In genomic region chr11:61337586-61337985, GRCm38 (mm10) we compare ENCODE assay signal across 19 mouse cellular contexts. TPM values are rescaled to one million over a fixed set of nuclear protein-coding genes. Genes with fewer than 3 reads are reported as not detected.
DNase-seq lines count a peak whose midpoint lies in the region; ATAC-seq and TF ChIP-seq lines count a peak whose summit lies in the region.
"Had no signal": no experiment of that assay in that cellular context is flagged by ENCODE, and none has a peak within 500 bp of the region (broad histone marks: within the 10 kb centered on the region; RNA-seq: fewer than 3 reads in every experiment).

No protein-coding gene starts in this region.

- TF ChIP-seq EP300 in lung, postnatal 0 days (IDR thresholded peaks at IDR 0.05), result no peak

- H3K4me3 ChIP-seq in kidney, postnatal 0 days (replicated peaks; ENCODE audit: low read depth, low read length), result no peak overlapping the region
- H3K4me3 ChIP-seq in kidney, embryonic 16.5 days (ENCODE audit: low read length), result no peak overlapping the region
- H3K4me3 ChIP-seq in lung, postnatal 0 days (ENCODE audit: low read depth, low read length), result no peak overlapping the region
- H3K4me3 ChIP-seq: hindbrain, embryonic 10.5 days; limb, embryonic 12.5 days; myocyte; stomach, embryonic 15.5 days had no signal

- H3K4me1 ChIP-seq in kidney, postnatal 0 days (replicated peaks; ENCODE audit: insufficient read depth, low read length), result peaks cover 8% of the 10 kb centered on the region; the same call in 1 of the 2 replicates
- peaks cover 10% of the 10 kb centered on the region for H3K4me1 ChIP-seq in kidney, embryonic 16.5 days (ENCODE audit: insufficient read depth, low read length)
- H3K4me1 ChIP-seq in lung, postnatal 0 days (ENCODE audit: insufficient read depth, low read depth, low read length), result peaks cover 2% of the 10 kb centered on the region; the same call in 1 of the 2 replicates

- no peaks in the 10 kb centered on the region for H3K9me3 ChIP-seq in kidney, postnatal 0 days (replicated peaks; ENCODE audit: low read length)
- no peaks in the 10 kb centered on the region for H3K9me3 ChIP-seq in kidney, embryonic 16.5 days (ENCODE audit: low read length)
- no peaks in the 10 kb centered on the region for H3K9me3 ChIP-seq in lung, postnatal 0 days (ENCODE audit: low read length)
- H3K9me3 ChIP-seq: limb, embryonic 12.5 days; stomach, embryonic 15.5 days had no signal

- peak; percentile 65 for TF ChIP-seq CTCF in kidney, postnatal 0 days (IDR thresholded peaks at IDR 0.05; ENCODE audit: low read depth)
- TF ChIP-seq CTCF in lung, postnatal 0 days (IDR thresholded peaks at IDR 0.05), result peak; percentile 62

- H3K4me2 ChIP-seq in kidney, postnatal 0 days (ENCODE audit: low read length), result no peak overlapping the region
- H3K4me2 ChIP-seq in kidney, embryonic 16.5 days (replicated peaks; ENCODE audit: low read depth, low read length), result no peak overlapping the region
- H3K4me2 ChIP-seq in lung, postnatal 0 days (replicated peaks; ENCODE audit: low read depth, low read length), result no peak overlapping the region
- H3K4me2 ChIP-seq: heart, embryonic 11.5 days; limb, embryonic 12.5 days; stomach, embryonic 15.5 days had no signal

- H3K27me3 ChIP-seq in kidney, postnatal 0 days (ENCODE audit: insufficient read depth, low read length), result 0 out of 2 replicates have a peak, but pooled peaks cover 6% of the 10 kb centered on the region
- peaks cover 10% of the 10 kb centered on the region; the same call in 1 of the 2 replicates for H3K27me3 ChIP-seq in kidney, embryonic 16.5 days (ENCODE audit: insufficient read depth, low read length)
- H3K27me3 ChIP-seq in lung, postnatal 0 days (replicated peaks; ENCODE audit: insufficient read depth, low read length), result peaks cover 5% of the 10 kb centered on the region; the same call in 1 of the 2 replicates

- H3K36me3 ChIP-seq in kidney, postnatal 0 days (ENCODE audit: insufficient read depth, low read length), result no peaks in the 10 kb centered on the region
- H3K36me3 ChIP-seq in kidney, embryonic 16.5 days (ENCODE audit: insufficient read depth, low read length), result no peaks in the 10 kb centered on the region
- H3K36me3 ChIP-seq in lung, postnatal 0 days (ENCODE audit: insufficient read depth, low read length), result no peaks in the 10 kb centered on the region
- H3K36me3 ChIP-seq: hindbrain, embryonic 10.5 days; limb, embryonic 12.5 days; stomach, embryonic 15.5 days had no signal

- WGBS in kidney, postnatal 0 days, result 71% methylated on average over 10 of the region's 10 CpGs
- 77% methylated on average over 10 of the region's 10 CpGs for WGBS in kidney, embryonic 16.5 days
- WGBS in lung, postnatal 0 days, result 61% methylated on average over 10 of the region's 10 CpGs

- ATAC-seq in kidney, postnatal 0 days (replicated peaks; ENCODE audit: low FRiP score, low read depth), result no peak
- no peak for ATAC-seq in kidney, embryonic 16.5 days (ENCODE audit: low FRiP score, low TSS enrichment)
- ATAC-seq in lung, postnatal 0 days, result no peak
- ATAC-seq: activated CD4-positive, CD25-positive, alpha-beta regulatory T cell, adult 4 months had no signal

- H3K9ac ChIP-seq in kidney, postnatal 0 days (ENCODE audit: low read depth, low read length), result no peak overlapping the region
- H3K9ac ChIP-seq in kidney, embryonic 16.5 days (replicated peaks; ENCODE audit: low read length), result no peak overlapping the region
- H3K9ac ChIP-seq in lung, postnatal 0 days (replicated peaks; ENCODE audit: low read depth), result no peak overlapping the region
- H3K9ac ChIP-seq: limb, embryonic 12.5 days; stomach, embryonic 15.5 days had no signal

- H3K27ac ChIP-seq in kidney, postnatal 0 days, result no peak overlapping the region
- H3K27ac ChIP-seq in kidney, embryonic 16.5 days (ENCODE audit: low read length), result no peak overlapping the region
- H3K27ac ChIP-seq in lung, postnatal 0 days (ENCODE audit: low read length), result no peak overlapping the region
- H3K27ac ChIP-seq: hindbrain, embryonic 10.5 days; limb, embryonic 12.5 days; stomach, embryonic 15.5 days had no signal

- DNase-seq in kidney, postnatal 0 days (ENCODE audit: low spot score), result no peak
- DNase-seq in lung, postnatal 0 days (ENCODE audit: low spot score), result peak; percentile 43
- no peak for DNase-seq in lung, postnatal 4 days
- peak; percentile 25 for DNase-seq in R1 (ENCODE audit: low read depth, low spot score)
- DNase-seq in thymus, postnatal 0 days (ENCODE audit: low spot score), result peak; percentile 53
- no peak for DNase-seq in gastrocnemius, adult 18-20 months (ENCODE audit: low spot score)
- no peak for DNase-seq in ovary, postnatal 36 days (ENCODE audit: low spot score)
- DNase-seq: cerebellum, adult 9-11 months; kidney, adult 8-10 months; right cerebral cortex, postnatal 4 days had no signal

RNA-seq across cellular contexts. Expression of gene Slc47a2, which starts 5.1 kb away (rescaled TPM):
- 0.17 and 0.22 TPM in 2 replicates for polyA plus RNA-seq in kidney, postnatal 0 days (2015; fragmentation: Nextera tagmentation; extraction: Ambion mirVana)
- 0.10 TPM in 1 of 2 replicates, not detected in the other for polyA plus RNA-seq in kidney, embryonic 16.5 days (2015; fragmentation: Nextera tagmentation; extraction: Ambion mirVana)
- 0.19 and 0.20 TPM in 2 replicates for polyA plus RNA-seq in lung, postnatal 0 days (2015; fragmentation: Nextera tagmentation; extraction: Ambion mirVana)
- polyA plus RNA-seq in thymus, postnatal 0 days (2015; fragmentation: Nextera tagmentation; extraction: Ambion mirVana), result 0.67 and 0.82 TPM in 2 replicates
- not detected for total RNA-seq in gastrocnemius, adult 18-20 months (2021)
- total RNA-seq: layer of hippocampus, postnatal 25 days; megakaryocyte, adult 5-6 weeks had no signal
- polyA plus RNA-seq: activated CD4-positive, CD25-positive, alpha-beta regulatory T cell, adult 4 months; hindbrain, embryonic 10.5 days; limb, embryonic 12.5 days; stomach, embryonic 15.5 days had no signal

RNA-seq across cellular contexts. Expression of gene Slc47a1, which starts 40.6 kb away (rescaled TPM):
- polyA plus RNA-seq in kidney, postnatal 0 days (2015; fragmentation: Nextera tagmentation; extraction: Ambion mirVana), result 45.7 and 51.5 TPM in 2 replicates
- polyA plus RNA-seq in kidney, embryonic 16.5 days (2015; fragmentation: Nextera tagmentation; extraction: Ambion mirVana), result 39.5 and 48.8 TPM in 2 replicates
- polyA plus RNA-seq in lung, postnatal 0 days (2015; fragmentation: Nextera tagmentation; extraction: Ambion mirVana), result 2.9 and 3.0 TPM in 2 replicates
- 1.3 and 1.7 TPM in 2 replicates for polyA plus RNA-seq in thymus, postnatal 0 days (2015; fragmentation: Nextera tagmentation; extraction: Ambion mirVana)
- 10 to 100 TPM; 15.3 to 18.5 TPM for total RNA-seq in gastrocnemius, adult 18-20 months (2021)
- total RNA-seq: megakaryocyte, adult 5-6 weeks had no signal
- polyA plus RNA-seq: activated CD4-positive, CD25-positive, alpha-beta regulatory T cell, adult 4 months; limb, embryonic 12.5 days had no signal

Comparison
In these comparisons a context has a peak if more than half of its experiments do, and no peak if none do; other contexts are left out.
1. DNase-seq: peak in lung, postnatal 0 days (single experiment), R1 (single experiment) and thymus, postnatal 0 days (single experiment); none in kidney, postnatal 0 days (single experiment), lung, postnatal 4 days (0 of 2), gastrocnemius, adult 18-20 months (single experiment) and ovary, postnatal 36 days (single experiment).
2. RNA of gene Slc47a1, which starts 40.6 kb away (polyA plus RNA-seq): 39.5 to 48.8 TPM in kidney, embryonic 16.5 days and 45.7 to 51.5 TPM in kidney, postnatal 0 days; 2.9 to 3.0 TPM in lung, postnatal 0 days and 1.3 to 1.7 TPM in thymus, postnatal 0 days; every median in the first group is over 10 times any median in the second.